Mouse (Mus musculus) heart, adult 18-20 months (tissue): ENCODE measurements around the gene Rhbdd3. TPM values are rescaled to one million over a fixed set of nuclear protein-coding genes. Genes with fewer than 3 reads are reported as not detected.

ENCODE experiments used
- DNase-seq, 2 experiments: peaks; one replicate each; pipeline ENCODE4 v3.0.0; 2021 to 2022; ENCODE audit warnings: mixed read lengths in 1 of 2
- long read RNA-seq, 2 experiments: library from polyadenylated mRNA; stranded (forward); transcript quantifications; one replicate each; pipeline ENCODE4 v2.0.0; 2021
- total RNA-seq, 2 experiments: library from RNA; stranded (reverse); gene quantifications; 2 replicates each; pipeline ENCODE4 v1.2.3; 2021

Gene Rhbdd3
- total RNA-seq: 10 to 100 TPM; 25.6 to 28.2 TPM
- long read RNA-seq, experiment 1, transcript Rhbdd3-202 (9 exons, 2,333 nt): major isoform, 13 of 34 reads
- long read RNA-seq, experiment 1, partial matches to known transcripts: 9 of 34 reads
- long read RNA-seq, experiment 1, other reads (novel, unspliced or antisense): 12 of 34 reads
- long read RNA-seq, experiment 2, transcript Rhbdd3-202 (9 exons, 2,333 nt): major isoform, 10 of 22 reads
- long read RNA-seq, experiment 2, partial matches to known transcripts: 2 of 22 reads
- long read RNA-seq, experiment 2, other reads (novel, unspliced or antisense): 10 of 22 reads

DNA sequence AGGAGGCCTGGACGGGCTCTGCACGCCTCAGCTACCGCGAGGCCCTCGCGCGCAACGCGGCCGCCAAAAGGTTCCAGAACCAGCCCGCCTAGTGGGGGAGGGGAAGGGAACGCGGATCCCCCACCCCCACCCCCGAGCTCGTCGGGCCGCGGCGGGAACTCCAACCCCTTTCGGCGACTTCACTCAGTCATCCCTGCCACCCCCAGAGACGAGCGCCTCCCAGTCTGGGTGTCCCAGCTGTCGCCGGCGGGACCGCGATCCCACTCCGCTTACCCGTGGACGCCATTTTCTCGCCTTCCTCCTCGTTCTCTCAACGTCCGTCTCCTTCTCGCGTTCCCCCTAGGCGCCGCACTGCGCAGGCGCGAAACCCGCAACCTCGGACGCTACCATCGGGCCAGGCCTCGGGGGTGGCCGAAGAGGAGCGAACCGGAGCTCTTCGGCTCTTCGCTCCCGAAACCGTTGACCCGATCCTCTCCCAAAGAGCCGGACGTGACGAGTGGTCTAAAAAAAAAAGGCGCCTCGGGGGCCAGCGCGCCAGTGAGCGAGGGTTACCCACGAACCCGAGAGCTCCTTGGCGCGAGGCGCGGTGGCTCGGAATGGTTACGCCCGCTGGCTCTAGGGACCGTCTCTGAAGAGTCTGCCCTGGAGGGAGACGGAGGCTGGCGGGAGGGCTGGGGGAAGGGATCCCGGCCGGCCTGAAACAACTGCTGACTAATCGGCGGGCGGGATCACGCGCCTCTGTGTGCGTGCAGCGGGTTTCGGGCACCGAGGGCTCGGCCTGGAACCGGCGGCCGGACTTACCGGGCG lies at the start of gene Rhbdd3, which contains the start of gene Ewsr1:
Gene Rhbdd3, plus strand, starts transcription at position 191 of the 807 bp plus-strand sequence.
Gene Ewsr1, minus strand, starts transcription at position 531 of the 807 bp plus-strand sequence.
- peak; percentile 97 to 99 for DNase-seq

DNA sequence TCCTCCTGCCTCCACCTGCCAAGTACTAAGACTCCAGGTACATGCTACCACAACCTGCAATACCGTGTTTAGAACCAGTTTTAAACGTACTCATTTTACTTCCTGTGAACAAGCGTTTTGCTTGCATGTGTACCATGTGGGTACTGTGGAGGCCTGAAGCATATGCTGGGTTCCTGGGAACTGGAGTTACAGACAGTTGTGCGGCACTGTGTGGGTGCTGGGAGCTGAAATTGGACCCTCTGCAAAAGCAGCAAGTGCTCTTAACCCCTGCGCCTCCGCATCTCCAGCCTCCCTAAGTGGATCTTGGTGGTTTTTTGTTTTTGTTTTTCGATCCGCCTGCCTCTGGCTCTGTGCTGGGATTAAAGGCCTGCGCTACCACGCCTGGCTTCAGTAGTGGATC lies 47.1 kb upstream of the Rhbdd3 start:
- no peak for DNase-seq

DNA sequence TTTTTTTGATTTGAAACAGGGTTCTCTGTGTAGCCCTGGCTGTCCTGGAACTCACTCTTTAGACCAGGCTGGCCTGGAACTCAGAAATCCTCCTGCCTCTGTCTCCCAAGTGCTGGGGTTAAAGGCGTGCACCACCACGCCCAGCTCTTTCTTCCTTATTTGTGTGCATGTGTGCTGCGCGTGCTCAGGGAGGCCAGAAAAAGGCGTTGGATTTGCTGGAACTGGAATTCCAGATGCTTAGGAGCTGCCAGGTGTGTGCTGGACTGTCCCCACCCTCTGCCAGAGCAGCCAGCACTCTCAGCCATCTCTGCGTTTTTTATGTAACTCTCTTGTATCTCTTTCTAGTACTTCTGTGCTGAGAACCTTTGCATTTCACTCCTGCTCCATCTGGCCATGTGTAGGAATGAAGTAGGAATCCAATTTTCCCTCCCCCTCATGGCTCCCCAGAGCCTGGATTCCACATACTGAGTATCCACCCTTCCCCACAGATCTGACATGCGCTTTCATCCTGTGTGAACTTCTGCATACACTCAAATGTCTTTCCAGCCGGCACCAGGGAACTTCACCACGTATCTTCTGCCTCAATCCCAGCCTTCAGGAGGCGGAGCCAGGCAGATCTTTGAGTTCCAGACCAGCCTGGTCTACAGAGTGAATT lies 46.4 kb upstream of the Rhbdd3 start:
- DNase-seq: no peak

DNA sequence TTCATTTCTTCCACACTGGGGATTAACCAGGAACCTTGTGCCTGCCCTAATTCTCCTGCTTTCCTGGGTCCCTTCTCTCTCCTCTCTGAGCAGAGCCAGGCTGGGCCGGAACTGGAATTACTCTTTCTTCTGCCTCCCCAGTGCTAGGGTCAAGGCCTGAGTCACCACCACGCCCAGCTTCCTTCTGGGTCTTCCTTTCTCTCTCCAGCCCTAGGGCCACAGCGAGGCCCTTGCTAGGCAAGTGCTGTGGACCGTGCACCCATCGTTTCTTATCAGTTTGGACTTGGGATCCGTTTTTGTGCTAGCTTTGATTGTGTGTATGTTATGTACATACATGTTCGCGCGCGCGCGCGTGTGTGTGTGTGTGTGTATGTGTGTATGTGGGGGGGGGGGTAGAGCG lies 44.6 kb upstream of the Rhbdd3 start:
- DNase-seq: no peak

DNA sequence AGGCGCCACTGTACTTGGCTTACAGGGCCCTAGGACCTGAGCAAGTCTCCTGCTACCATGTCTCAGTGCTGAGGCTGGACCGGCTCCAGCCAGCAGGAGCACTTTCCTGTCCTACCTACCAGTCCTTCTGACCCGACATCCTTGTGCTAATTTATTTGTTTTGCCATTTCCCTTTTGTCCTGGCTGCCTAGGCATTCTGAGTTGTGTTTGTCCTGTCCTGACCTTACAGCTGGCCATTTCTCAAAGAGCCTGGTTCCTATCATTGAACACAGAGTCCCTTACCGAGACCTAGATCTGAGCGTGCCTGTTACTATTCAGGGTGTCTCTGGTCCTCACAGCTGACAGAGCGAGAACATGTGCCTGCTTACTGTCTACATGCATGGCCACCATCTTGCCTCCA lies 43.9 kb upstream of the Rhbdd3 start:
- DNase-seq: peak; percentile 30 to 44

DNA sequence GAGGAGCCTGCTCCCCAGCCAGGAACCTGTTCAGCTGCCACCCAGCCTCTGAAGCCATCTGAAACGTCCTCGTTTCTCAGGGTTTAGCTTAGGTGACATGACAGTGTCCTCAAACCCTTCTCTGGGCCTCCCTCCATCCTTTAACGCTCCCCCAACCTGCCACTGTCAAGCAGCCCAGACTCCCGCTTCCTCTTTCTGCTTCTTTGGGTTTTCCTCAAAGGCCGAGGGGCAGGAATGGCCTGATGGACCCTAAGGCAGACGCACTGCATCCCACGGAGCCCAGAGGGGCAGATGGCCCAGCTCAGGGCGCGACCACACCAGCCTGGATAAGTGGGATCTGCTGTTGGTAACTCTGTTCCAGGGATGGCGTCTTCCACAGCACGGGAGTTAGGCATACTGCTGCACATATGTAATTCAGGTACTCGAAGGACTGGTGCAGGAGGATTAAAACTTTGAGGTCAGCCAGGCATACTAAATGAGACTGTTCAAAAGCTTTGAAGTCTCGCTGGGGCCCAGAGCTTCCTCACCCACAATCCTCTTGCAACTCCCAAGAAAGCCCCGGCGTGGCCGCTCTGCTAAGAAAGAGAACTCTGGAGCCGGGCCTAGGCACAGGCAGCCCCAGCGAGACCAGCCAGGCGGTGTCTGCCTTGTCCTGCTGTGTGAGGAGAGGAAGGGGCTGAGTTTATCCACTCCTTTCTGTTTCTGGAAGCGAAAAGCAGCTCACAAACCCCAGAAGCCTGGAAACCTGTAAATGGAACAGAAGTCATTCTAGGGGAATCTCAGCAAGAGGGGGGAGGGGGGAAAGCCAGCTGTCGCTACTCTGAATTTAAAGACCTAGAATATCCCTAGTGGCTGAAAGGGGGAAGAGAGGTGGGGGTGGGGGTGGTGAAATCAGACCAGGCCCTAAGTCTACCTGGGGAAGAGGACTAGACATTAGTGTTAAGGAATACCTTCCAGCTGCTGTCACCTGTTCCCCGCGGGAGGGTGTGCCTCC lies 42.5 kb upstream of the Rhbdd3 start:
- DNase-seq: no peak

DNA sequence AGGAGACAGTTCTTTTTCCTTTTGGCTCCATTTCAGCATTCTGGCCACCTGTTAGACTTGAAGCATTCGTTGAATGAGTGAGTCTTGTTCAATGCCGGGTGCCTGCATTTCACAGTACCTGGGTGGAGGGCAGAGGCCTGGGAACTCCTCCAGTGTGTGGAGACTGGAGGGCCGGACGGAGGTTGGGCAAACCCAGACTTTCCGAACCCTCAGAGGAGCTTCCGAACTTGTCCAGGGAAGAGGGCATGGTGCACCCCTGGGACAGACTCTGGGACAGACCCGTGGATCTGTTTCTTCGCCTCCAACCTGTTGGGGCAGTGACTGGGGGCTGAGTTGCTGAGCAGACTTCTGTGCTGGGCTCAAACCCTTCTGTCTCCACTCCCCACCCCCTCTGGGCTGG lies 41.7 kb upstream of the Rhbdd3 start:
- DNase-seq: no peak

DNA sequence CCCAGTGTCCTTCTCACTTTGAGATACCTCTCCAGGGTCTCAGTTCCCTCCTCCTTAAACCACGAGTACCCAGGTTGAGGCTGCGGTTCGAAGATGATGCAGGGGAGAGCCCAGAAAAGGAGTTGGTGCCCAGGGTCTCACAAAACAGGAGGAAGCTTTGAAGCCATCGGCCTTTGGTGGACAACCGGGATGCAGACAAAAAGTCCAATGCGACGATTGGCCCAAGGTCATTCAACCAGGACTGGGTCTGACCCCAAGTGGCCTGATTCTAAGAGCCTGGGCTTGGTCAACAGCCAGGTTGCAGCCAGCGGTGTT lies 41.2 kb upstream of the Rhbdd3 start:
- DNase-seq: no peak

DNA sequence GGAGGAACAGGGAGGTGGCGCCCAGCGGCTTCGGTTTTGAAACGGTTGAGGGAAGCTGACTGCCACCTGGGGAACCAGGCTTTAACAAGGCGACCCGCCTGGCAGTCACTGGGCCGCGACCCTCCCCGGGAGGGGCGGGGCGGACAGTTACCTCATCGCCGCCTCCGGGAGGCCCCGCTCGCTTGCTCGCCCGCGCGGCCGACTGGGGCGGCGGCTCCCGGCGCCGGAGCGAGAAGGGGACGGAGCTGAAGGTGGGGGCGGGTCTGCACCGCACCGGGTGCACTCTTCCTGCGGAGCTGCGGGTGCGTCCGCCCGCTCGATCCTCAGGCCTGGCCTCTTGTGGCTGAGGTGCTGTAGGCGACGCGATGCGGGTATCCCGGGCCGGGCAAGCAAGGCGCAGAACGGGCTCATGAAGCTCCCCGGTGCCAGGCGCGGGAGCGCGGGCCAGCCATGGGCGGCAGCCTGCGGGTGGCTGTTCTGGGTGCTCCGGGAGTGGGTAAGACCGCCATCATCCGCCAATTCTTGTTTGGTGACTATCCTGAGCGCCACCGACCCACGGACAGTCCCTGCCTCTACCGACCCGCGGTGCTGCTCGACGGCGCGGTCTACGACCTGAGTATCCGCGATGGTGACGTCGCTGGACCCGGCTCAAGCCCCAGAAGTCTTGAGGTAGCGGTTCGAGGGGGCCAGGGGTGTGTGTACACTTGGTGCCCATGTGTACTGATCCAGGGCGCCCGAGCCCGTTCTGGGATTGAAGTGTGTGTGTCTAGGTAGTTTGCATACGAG lies 40.7 kb upstream of the Rhbdd3 start, which contains the start of gene Rasl10a:
Gene Rasl10a, plus strand, starts transcription at position 273 of the 786 bp plus-strand sequence.
- peak; percentile 58 to 60 for DNase-seq

DNA sequence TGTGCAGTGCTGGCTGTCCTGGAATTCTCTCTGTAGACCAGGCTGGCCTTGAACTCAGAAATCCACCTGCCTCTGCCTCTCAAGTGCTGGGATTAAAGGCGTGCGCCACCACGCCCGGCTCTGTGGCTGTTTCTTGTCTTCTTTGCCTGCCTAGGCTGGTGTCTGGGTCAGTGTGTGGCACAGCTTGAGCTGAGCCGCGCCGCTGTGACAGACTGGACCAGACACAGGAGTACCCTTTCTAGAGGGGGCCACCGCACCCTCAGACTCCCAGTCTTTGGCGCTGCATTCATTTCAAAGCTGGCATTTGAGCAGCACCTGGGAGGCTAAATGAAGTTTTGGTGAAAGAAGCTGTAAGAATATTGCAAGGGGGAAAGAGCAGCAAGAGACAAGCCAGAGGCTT lies 39.9 kb upstream of the Rhbdd3 start:
- no peak for DNase-seq

DNA sequence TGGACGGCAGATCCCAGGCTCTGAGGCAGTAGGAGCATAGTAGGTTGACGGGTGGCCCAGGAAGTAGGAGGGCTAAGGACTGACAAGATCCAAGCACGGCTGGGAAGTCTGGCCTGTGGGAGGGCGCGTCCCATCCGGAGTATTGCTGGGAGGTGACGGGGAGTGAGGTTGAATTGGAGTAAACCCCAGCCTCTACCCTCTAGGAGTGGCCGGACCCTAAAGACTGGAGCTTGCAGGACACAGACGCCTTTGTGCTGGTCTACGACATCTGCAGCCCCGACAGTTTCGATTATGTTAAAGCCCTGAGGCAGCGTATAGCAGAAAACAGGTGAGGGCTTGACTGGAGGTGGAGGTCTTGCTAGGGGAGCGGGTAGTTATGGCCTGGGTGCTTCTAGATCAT lies 39.5 kb upstream of the Rhbdd3 start:
- DNase-seq: peak in 1 of 2 experiments; percentile 27

DNA sequence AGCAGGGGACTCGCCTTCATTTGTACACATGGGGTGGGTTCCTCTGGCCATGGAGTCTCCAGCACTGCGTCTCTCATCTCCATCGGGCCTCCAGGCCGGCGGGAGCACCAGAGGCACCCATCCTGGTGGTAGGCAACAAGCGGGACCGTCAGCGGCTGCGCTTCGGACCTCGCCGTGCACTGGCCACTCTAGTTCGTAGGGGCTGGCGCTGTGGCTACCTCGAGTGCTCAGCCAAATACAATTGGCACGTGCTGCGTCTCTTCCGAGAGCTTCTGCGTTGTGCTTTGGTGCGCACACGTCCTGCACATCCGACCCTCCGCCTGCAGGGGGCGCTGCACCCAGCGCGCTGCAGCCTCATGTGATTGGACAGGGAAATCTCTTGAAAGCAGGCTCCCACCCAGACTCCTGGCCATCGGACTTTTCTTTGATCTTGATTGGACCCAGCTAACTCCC lies 39.0 kb upstream of the Rhbdd3 start:
- DNase-seq: peak in 1 of 2 experiments; percentile 54

DNA sequence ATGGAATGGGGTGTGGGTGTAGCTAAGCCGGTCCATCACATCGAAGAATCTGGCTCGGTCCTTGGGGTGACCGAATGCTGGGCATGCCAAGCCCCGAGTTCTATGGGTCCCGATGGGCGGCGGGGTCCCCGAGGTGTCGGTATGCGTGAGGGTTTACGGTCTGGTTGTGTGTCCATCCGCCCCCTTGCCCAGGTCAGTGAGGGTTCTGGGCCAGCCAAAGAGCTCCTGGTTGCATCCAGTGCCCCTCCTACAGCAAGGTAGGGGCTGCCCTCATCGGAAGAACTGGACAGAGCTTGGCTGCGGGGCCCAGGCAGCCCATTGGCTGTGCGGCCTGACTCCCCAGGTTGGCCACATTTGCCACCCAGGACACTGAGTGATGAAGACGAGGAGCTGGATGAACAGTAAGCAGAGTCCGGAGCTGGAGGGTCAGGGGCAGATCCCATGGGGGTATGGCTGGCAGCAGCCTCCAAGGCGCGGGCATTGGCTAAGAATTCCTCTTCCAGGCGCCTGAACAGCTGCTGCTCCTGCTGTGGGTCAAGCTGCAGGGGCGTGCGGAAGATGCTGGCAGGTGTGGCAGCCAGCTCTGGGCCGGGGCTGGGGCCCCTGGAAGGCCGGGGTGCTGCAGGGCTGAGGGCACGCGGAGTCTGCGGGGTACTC lies 37.8 kb upstream of the Rhbdd3 start:
- DNase-seq: peak in 1 of 2 experiments; percentile 25

DNA sequence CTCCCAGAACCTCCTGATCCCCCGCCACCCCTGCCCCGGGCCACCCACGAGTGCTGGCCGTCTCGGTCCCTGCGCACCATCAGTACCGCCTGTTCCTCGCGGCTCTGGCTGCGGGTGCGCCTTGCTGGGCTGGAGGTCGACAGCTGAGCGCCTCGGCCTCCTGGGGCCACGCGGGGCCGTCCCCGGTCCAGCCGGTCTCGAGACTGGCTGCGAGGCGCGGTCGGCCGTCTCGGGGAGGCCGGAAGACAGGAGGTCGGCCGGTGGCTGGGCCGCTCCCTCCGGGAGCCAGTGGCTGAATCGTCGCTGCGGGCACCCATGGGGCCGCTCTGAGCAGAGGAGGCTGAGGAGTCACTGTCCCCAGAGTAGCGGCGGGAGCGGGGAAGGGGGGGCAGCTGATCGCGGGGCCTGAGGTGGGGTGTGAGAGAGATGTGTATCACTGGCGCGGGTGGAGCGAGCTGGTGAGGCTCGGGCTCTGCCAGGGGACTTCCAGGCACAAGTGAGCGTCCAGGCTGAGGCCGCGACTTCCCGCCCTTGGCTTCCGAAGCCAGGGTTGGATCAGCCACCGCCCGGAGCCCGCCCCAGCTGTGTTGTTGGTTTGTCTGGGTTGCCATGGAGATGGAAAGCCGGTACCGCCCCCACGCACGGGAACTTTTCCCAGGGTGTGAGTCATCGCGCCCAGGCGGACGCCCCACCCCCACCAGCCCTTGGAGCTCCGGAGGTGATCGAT lies 37.1 kb upstream of the Rhbdd3 start:
- DNase-seq: peak; percentile 97 to 99

DNA sequence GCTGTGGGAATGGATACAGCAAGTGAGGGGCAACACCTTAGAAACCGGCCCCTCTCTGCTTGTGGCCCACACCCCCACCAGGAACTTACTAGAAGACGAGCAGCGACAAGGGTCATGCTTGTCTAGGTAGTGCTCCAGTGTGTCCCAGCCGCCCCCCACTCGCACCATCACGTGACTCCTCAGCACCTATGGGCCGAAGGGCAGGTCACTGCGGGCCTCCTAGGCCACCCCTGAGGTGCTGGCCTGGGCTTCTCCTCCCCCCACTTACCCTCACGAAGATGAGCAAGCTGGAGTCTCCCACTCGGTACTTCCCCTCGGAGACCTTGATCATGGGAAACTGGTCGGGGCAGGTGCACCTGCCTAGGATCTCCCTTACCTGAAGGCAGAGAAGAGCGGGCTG lies 36.4 kb upstream of the Rhbdd3 start:
- no peak for DNase-seq

DNA sequence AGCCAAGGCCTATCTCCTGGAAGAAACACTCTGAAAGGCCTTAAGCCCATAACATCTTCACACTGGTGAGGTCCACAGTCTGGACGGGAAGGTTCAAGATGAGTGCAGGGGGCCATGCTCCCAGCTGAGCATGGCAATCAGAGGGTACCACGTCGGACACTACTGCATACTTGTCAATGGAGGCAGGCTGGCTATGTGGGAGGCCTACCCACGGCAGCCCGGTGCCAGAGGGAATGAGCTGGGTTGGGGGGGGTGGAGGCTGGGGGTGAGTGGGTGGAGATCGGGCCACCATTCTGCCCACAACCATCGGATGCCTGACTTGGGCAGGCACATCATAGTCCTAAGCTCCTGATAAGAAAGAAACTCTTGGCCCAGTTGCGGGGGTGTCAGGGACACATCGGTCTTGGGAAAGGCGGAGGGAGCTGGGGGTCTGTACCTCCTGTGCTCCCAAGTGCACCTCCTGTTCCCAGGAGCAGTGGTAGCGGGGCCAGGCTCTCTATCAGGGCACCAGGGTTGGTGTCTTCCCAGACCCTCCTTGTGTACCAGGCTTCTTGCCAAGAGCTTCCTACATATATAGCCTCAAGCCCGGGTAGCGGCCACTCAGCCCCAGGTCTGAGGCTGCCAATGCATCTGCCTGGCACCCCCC lies 35.7 kb upstream of the Rhbdd3 start:
- peak in 1 of 2 experiments; percentile 44 for DNase-seq

DNA sequence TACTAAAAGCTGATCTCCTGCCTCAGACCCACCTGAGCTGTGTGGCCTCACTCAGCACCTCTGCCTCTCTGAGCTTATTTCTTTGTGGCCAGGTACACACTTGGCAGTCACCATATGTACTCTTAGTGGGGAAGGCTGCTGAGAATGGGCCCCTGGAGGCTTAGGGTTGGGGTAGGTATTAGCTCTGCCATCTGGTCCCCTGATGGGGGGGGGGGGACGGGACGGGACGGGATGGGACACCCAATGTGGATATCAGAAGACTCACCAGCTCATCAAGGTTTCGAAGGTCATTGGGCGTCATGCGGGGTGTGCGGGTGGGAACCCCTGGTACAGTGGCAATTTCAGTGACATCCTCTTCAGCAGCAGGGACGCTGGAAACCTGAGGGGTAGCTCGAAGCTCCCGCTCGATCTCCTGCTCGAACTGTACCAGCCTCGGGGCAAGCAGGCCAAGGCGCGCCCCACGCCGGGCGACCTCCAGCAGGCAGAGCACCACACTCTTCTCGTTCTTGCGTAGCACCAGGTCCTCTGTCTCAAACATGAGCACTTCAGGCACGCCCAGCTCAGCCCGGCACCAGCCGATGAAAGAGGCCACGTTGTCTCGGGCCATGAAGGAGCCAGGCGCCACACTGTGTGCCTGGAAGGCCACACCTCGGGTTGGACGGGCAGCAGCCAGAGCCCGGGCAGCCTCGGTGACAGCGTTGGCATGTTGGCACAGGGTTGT lies 35.0 kb upstream of the Rhbdd3 start:
- peak in 1 of 2 experiments; percentile 39 for DNase-seq
